Mouse (Mus musculus) retina, postnatal 7 days (tissue): ENCODE results near the gene Slamf1.
A peak's percentile ranks its signal among the peaks of the same experiment; 100 is the strongest.
"Not testable (repeated sequence)": the region's sequence is repeated elsewhere in the genome, so short reads cannot be mapped to it uniquely, and the experiment has no call there.

Source experiments
- DNase-seq: peaks from one replicate; pipeline ENCODE4 v3.0.0-alpha.2; 2012; ENCODE audit warnings: low read depth, low spot score

Slamf1 gene

DNA sequence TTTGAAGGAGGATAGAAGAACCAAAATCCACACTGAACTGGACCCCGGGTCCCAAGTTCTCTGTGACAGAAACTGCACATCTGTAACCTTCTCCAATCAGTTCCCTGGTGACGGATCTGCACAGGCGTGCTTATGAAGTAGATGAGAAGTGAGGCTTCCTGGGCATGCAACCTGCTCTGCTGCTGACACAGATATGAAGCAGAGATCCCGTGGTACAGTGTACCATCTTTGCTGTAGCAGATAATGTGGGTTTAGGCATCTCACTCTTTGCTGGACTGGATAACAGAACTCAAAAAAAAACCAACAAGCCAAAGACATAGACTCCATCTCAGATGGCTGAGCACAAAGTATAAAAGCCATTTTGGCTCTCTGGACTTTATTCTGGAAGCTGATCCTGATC, 32.7 kb downstream of the Slamf1 start:
- no peak for DNase-seq

- DNase-seq: not testable (repeated sequence)
These were observed 44.1 kb downstream of the Slamf1 start for GRCm38 (mm10) chr1:171811048-171811447.

- peak; percentile 38 for DNase-seq
These were observed 48.9 kb downstream of the Slamf1 start for GRCm38 (mm10) chr1:171815545-171816439.

DNA sequence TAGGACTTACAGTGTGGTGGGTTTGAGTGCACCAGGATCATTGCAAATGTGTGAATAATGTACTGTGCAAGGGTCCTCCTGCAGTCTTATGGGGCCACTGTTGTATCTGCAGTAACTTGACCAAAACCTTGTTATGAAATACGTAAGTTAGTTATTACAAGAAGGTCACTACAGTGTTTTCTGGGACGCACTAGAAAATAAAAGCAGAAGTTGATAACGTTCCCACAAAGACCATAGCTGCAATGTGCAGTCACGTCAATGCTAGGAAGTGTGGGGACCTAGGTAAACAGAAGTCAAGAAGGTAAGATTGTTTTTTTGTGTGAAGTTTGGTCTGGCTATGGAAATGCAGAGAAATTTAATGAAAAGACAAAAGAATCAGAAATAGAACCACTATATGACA, 50.1 kb downstream of the Slamf1 start:
- DNase-seq: no peak

GRCm38 (mm10) chr1:171821331-171821730, 54.4 kb downstream of the Slamf1 start:
- no peak for DNase-seq

GRCm38 (mm10) chr1:171825462-171825861, 58.5 kb downstream of the Slamf1 start:
- DNase-seq: no peak

GRCm38 (mm10) chr1:171826164-171826563, 59.2 kb downstream of the Slamf1 start:
- peak; percentile 14 for DNase-seq

DNA sequence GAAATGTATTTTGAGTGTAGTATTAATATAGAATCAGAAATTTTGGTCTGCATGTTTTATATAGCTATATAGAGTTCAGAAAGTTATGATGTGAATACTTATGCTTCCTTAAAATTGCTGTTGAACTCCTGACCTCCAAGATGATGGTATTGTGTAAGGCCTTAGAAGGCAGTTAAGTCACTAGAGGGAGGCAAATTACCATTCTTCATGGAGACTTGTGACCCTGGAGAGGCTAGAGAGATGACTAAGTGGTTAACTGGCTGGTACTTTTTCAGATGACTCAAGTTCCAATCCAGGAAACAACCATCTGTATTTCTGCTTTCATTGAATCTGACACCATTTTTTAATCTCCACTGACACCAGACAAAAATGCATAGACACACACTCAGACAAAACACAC, 60.7 kb downstream of the Slamf1 start:
- DNase-seq: no peak

DNA sequence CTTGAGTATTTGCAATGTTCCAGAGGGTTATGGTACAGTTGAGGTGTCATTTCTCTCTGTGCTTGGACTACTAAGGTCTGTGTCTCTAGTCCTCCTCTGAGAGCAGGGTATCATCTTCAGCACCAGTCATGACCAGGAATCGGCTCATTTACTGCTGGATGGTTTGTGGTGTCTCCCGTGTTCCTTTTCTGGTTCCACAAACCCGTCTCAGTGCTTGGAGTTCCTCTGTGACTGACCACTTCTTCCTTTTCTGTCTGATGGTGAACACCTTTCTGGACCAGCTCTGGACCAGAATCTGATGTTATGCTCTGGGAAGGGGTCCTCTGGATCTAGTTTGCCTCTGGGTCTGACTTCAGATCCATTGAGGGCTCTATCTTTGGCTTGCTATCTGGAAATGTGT, 72.6 kb downstream of the Slamf1 start, which contains the start of gene Cd84:
TSS of gene Cd84 (plus strand) at position 210 of the 400 bp plus-strand sequence.
- DNase-seq: no peak

DNA sequence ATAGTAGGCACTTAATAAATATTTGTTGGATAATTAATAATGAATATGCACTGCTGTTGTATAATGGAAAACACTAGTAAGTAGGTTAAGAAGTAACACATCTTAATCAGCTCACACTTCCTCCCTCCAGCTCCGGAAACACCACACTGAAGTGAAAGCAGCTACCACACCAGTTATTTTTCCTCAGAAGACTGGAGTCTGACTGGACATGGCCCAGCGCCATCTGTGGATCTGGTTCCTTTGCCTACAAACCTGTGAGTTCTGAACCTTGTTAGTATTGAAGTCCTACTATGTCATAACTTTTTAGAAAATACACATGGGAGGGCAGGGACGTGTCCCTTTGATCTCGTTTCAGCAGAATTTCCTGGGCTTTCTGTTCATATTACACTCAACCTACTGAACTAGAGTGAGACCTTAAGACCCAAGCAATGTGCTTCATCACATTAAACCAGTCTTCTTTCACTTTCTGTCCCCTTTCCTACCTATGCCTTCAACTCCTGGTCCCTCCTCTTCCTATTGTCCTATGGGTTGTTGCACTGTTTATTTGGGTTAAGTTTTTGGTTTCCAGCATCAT, 73.6 kb downstream of the Slamf1 start:
- no peak for DNase-seq

DNA sequence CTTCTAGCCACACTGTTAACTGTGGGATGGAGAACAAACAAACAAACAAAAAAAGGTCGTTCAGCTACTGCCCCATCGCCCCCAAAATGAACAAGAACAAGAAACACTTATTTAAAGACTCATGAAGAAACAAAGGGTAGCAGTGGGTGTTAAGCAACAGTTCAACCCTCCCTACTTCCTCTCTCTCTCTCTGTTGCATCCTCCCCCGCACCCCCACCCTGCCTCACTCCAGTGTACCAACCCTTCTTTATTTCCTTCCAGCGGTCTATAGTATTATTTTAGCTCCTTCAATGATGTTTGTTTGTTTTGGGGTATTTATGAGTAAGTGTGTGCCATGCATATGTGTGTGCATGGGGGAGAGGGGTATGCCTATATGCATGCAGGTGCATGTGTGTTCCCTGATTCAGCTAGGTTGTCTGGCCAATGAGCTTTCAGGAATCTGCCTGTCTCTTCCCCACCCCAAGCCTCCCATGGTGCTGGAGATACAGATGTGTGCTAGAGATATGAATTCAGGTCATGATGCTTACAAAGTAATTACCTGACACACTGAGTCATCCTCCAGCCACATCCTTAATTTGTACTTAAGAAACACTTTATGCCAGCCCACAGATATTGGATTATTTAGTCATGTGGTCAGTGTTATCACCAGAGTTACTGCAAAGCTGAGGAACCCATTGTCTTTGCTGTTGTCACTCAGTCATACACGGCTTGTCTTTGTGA, 78.3 kb downstream of the Slamf1 start:
- DNase-seq: no peak

DNA sequence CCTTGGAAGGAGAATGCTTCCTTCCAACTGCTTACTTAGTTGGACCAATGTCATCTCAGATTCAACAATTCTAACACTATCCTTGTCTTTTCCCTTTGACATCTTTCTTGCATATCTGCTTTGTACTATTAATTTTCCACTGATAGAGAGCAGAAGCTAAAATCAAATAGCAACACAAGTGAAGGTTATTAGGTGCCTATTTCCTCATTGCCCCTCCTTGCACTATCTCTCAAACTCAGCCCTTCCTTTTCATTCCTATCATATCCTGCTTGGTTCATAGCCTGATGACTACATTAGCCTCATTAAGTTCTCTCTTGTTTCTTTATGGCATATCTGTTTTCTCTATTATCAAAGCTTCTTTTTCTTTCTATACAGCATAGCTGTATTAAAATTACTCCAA, 81.3 kb downstream of the Slamf1 start:
- no peak for DNase-seq

DNA sequence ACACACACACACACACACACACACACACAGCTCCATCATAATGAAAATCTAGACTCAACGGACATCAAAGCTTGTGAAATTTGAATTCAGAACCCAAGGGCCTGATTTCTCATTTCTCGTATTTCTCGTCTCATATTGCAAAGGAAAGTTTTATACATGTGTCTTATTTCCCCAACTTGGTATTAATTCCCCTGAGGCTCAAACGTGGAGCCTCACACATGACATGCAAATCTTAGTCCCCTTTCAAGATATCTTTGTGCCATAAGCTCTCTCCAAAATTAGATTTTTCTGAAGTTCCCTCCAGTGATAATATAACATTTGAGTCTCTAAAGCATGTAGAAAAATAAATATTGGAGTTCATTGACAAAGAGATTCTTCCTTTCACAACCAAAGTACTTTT, 81.8 kb downstream of the Slamf1 start:
- no peak for DNase-seq

DNA sequence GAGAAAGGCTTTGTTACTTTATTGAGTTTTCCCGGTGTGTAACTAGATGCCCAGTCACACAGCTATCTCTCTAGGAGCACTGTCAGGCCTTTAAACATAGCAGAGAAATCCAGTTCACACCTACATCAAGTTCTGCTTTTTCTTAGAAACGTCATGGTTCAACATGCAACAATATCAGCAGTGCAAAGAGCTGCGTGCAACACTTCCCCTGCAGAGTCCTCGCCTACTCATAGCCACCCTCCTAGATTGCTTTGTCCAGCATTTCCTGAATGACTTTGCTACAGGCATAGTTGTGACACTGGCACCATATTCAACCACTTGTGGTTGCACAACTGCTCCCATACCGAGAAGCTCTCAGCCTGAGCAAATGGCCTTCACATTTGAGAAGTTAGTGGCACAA, 82.5 kb downstream of the Slamf1 start:
- no peak for DNase-seq
